Mouse (Mus musculus) myocyte (in vitro differentiated cells): ENCODE measurements around the gene Dglucy. TPM values are rescaled to one million over a fixed set of nuclear protein-coding genes. Genes with fewer than 3 reads are reported as not detected.

ENCODE experiments used
- H3K27me3 ChIP-seq: one replicate; pipeline ENCODE4 v1.6.1; 2011; ENCODE audit not compliant: control insufficient read depth, insufficient read depth, insufficient read length
- H3K36me3 ChIP-seq: one replicate; pipeline ENCODE4 v1.6.1; 2011; ENCODE audit not compliant: control insufficient read depth, insufficient read depth
- H3K4me2 ChIP-seq: one replicate; pipeline ENCODE4 v1.6.1; 2011; ENCODE audit warnings: low read depth, control low read depth
- H3K4me3 ChIP-seq: one replicate; pipeline ENCODE4 v1.5.1; 2011; ENCODE audit warnings: mild to moderate bottlenecking, control low read depth, moderate library complexity
- H3K79me2 ChIP-seq: one replicate; pipeline ENCODE4 v1.6.1; 2011; ENCODE audit not compliant: control insufficient read depth, insufficient read depth
- H3ac ChIP-seq: one replicate; pipeline ENCODE4 v1.6.1; 2011; ENCODE audit not compliant: control insufficient read depth, insufficient read length
- CEBPB ChIP-seq: IDR thresholded peaks from 2 replicates; pipeline ENCODE4 v1.6.1; 2011; ENCODE audit warnings: mild to moderate bottlenecking, moderate library complexity; ENCODE audit not compliant: poor library complexity, insufficient read depth, severe bottlenecking
- E2F4 ChIP-seq: IDR thresholded peaks from one replicate; pipeline ENCODE4 v1.6.1; 2011; ENCODE audit warnings: mild to moderate bottlenecking, control low read depth, moderate library complexity; ENCODE audit not compliant: insufficient read depth
- MAX ChIP-seq: IDR thresholded peaks from one replicate; pipeline ENCODE4 v1.6.1; 2011; ENCODE audit warnings: low read depth, mild to moderate bottlenecking, control low read depth
- MYOD1 ChIP-seq, 3 experiments: IDR thresholded peaks; one replicate each; pipeline ENCODE4 v1.6.1; 2011; ENCODE audit warnings: control low read depth in 2 of 3, low read depth in 2 of 3, mild to moderate bottlenecking in 2 of 3, moderate library complexity in 1 of 3; ENCODE audit not compliant: insufficient read length in 2 of 3, control insufficient read depth in 1 of 3
- MYOG ChIP-seq, 3 experiments: IDR thresholded peaks; one replicate each; pipeline ENCODE4 v1.6.1; 2011; ENCODE audit warnings: control low read depth in 2 of 3, low read depth in 2 of 3, mild to moderate bottlenecking in 2 of 3; ENCODE audit not compliant: insufficient read length in 2 of 3, control insufficient read depth in 1 of 3, insufficient read depth in 1 of 3
- POLR2A ChIP-seq: IDR thresholded peaks from one replicate; pipeline ENCODE4 v1.6.1; 2011; ENCODE audit warnings: low read depth, mild to moderate bottlenecking, control low read depth, moderate library complexity; ENCODE audit not compliant: insufficient read length
- POLR2AphosphoS2 ChIP-seq: IDR thresholded peaks from one replicate; pipeline ENCODE4 v1.6.1; 2011; ENCODE audit warnings: low read depth, control low read depth; ENCODE audit not compliant: insufficient read length
- REST ChIP-seq: IDR thresholded peaks from one replicate; pipeline ENCODE4 v1.6.1; 2011; ENCODE audit warnings: mild to moderate bottlenecking, control low read depth, moderate library complexity; ENCODE audit not compliant: insufficient read depth, insufficient read length
- SRF ChIP-seq: IDR thresholded peaks from one replicate; pipeline ENCODE4 v1.6.1; 2011; ENCODE audit warnings: low read depth; ENCODE audit not compliant: control insufficient read depth, insufficient read length
- TCF12 ChIP-seq: IDR thresholded peaks from one replicate; pipeline ENCODE4 v1.6.1; 2011; ENCODE audit warnings: mild to moderate bottlenecking, control low read depth; ENCODE audit not compliant: poor library complexity, insufficient read depth, severe bottlenecking
- TCF3 ChIP-seq: IDR thresholded peaks from one replicate; pipeline ENCODE4 v1.6.1; 2011; ENCODE audit warnings: low read depth, control low read depth; ENCODE audit not compliant: insufficient read length
- USF1 ChIP-seq: IDR thresholded peaks from one replicate; pipeline ENCODE4 v1.6.1; 2011; ENCODE audit warnings: low read depth, mild to moderate bottlenecking, control low read depth, moderate library complexity
- polyA plus RNA-seq: library from polyadenylated mRNA; unstranded; fragments of >200 nt; fragmentation: generic; extraction: Trizol; gene quantifications from one replicate; pipeline ENCODE4 v1.2.1, GENCODE M21; 2012; ENCODE audit warnings: missing spikeins

Gene Dglucy
- polyA plus RNA-seq, 1 experiment = 24.4 TPM

DNA sequence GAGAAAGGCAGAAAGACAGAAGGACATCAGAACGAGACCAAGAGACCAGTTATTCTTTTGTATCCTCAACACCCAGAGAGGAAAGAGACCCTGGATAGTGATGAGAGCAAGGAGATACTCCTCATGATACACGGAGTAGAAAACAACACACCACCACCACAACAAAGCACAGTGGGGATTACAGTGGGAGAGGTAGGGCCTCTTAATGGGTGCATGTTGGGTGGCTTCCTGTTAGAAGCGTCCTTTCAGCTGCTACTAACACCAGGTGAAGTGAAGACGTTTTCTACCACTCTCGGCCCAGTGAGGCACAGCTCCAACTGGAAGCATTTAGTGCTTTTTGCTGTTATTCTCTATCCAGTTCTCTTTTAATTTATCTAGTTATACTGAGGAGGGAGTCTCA, 128.0 kb downstream of the Dglucy start:
- TF ChIP-seq E2F4 (no peak), CEBPB (no peak), POLR2AphosphoS2 (no peak), TCF3 (no peak), TCF12 (no peak), SRF (no peak), MAX (no peak), REST (no peak), USF1 (no peak), MYOG (IDR thresholded peaks at IDR 0.05; ENCODE audit: control insufficient read depth in 1 of 3, insufficient read depth in 1 of 3, insufficient read length in 2 of 3, low read depth in 2 of 3) (no peak), POLR2A (no peak), MYOD1 (IDR thresholded peaks at IDR 0.05; ENCODE audit: control insufficient read depth in 1 of 3, insufficient read length in 2 of 3, low read depth in 2 of 3) (no peak)
- peaks cover 19% of the 10 kb centered on the region for H3K27me3 ChIP-seq
- no peak overlapping the region for H3K4me2 ChIP-seq
- H3ac ChIP-seq = no peak overlapping the region
- no peaks in the 10 kb centered on the region for H3K79me2 ChIP-seq
- no peaks in the 10 kb centered on the region for H3K36me3 ChIP-seq
- H3K4me3 ChIP-seq = no peak overlapping the region

DNA sequence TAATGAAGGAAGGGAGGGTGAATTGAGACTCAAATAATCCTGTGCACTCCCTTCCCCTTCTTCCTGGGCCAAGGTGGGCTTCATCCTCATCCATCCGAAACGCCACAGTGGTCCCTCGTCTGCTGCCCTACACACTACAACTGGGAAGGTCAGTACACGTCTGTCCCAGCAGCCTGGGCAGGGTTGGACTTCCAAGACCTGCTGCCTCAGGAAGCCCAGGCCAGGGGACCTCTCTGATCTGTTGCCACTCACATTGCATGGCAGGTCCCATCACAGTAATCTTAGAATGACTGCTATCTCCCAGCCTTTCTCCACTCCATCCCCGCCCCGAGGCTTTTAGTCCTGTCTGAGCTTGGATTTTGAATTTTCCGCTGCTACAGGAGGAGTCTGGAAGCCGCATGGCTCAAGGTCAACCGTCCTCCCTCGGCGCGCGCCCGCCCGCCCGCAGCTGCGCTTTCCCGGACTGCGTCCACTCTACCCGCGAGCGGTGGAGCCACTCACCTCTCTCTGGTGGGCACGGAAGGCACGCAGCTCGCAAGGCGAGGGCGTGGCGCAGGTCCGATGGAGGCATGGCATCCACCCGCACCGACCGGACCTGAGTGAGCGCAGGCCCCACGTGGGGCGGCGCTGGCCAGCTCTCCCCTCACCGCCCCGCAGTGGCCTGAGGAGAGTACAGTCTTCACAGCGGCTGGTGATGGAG, 128.9 kb downstream of the Dglucy start, which contains the start of gene Gpr68:
Gene Gpr68 (minus strand): TSS at position 601 of the 700 bp plus-strand sequence.
- Histone ChIP-seq H3K79me2 (no peaks in the 10 kb centered on the region), H3K27me3 (peaks cover 13% of the 10 kb centered on the region), H3K4me3 (no peak within 1 kb of the TSS), H3K4me2 (no peak within 1 kb of the TSS), H3K36me3 (no peaks in the 10 kb centered on the region), H3ac (no peak within 1 kb of the TSS)
- TF ChIP-seq TCF3 = no peak
- TF ChIP-seq MYOG (IDR thresholded peaks at IDR 0.05; ENCODE audit: control insufficient read depth in 1 of 3, insufficient read depth in 1 of 3, insufficient read length in 2 of 3, low read depth in 2 of 3) = no peak
- TF ChIP-seq POLR2AphosphoS2 = peak; percentile 55

DNA sequence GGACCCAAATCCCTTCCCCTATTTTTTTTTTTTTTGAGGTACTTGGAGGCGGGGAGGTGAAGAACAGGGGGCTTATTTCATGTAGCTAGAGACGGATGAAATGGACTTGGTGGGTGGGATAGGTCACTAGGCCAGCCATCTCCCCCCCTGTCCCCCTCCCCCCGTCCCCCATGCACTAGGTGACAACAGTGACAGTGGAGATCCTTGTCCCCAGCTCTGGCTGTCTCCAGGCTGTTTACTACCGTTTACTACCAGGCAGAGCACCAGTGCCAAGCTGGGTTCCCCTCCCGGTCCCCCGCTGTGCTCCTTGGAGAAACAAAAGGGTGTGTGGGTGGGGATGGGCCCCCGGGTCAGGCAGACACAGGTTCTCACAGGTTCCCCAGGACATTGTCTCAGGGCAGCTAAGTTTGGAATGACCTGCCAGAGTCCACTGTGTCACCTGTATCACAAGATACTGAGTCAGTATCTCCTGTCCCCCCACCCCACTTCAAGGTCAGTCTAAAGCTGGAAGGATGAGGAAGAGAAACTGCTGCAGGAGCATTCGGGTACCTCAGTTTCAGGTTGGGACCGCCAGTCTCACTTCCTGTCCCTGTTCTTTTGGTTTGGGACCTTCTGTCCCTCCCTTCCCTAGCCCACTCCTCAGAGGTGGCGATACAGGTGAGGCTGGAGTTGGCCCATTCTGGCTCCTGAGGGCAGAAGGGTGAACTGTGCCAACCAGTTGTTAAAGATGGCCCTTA, 129.6 kb downstream of the Dglucy start:
- no peak overlapping the region for H3K4me2 ChIP-seq
- H3K36me3 ChIP-seq = no peaks in the 10 kb centered on the region
- no peak overlapping the region for H3ac ChIP-seq
- peaks cover 13% of the 10 kb centered on the region for H3K27me3 ChIP-seq
- no peak overlapping the region for H3K4me3 ChIP-seq
- TF ChIP-seq TCF3 (no peak), REST (no peak), CEBPB (no peak), TCF12 (no peak), MYOD1 (IDR thresholded peaks at IDR 0.05; ENCODE audit: control insufficient read depth in 1 of 3, insufficient read length in 2 of 3, low read depth in 2 of 3) (no peak), E2F4 (no peak), USF1 (no peak), SRF (no peak), POLR2A (no peak), POLR2AphosphoS2 (no peak), MAX (no peak), MYOG (IDR thresholded peaks at IDR 0.05; ENCODE audit: control insufficient read depth in 1 of 3, insufficient read depth in 1 of 3, insufficient read length in 2 of 3, low read depth in 2 of 3) (no peak)
- H3K79me2 ChIP-seq = no peaks in the 10 kb centered on the region

DNA sequence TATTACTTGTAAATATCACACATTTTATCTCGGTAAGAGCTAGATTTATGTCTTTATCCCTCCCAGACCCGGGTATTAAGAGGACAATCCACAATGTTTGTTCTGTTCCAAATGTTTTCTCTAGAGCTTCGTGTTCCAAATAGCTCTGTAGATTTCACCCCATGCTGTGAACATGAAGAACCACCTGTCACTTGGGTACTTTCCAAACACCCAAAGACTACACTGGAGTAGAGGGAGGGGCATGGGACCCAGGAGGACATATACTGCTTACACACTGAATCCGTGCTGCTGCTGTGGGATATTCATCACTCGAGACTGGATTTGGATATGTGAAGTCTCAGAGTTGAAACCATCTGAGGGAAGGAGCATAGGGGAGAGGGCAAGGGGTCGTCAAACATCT, 130.9 kb downstream of the Dglucy start:
- H3K4me3 ChIP-seq = no peak overlapping the region
- no peak overlapping the region for H3ac ChIP-seq
- H3K4me2 ChIP-seq = no peak overlapping the region
- TF ChIP-seq SRF = no peak
- no peak for TF ChIP-seq POLR2A
- TF ChIP-seq POLR2AphosphoS2 = no peak
- no peak for TF ChIP-seq REST
- no peak for TF ChIP-seq MYOD1 (IDR thresholded peaks at IDR 0.05; ENCODE audit: control insufficient read depth in 1 of 3, insufficient read length in 2 of 3, low read depth in 2 of 3)
- no peak for TF ChIP-seq CEBPB
- TF ChIP-seq USF1 = no peak
- TF ChIP-seq TCF12 = no peak
- no peak for TF ChIP-seq E2F4
- TF ChIP-seq MAX = no peak
- TF ChIP-seq TCF3 = no peak
- TF ChIP-seq MYOG (IDR thresholded peaks at IDR 0.05; ENCODE audit: control insufficient read depth in 1 of 3, insufficient read depth in 1 of 3, insufficient read length in 2 of 3, low read depth in 2 of 3) = no peak
- H3K27me3 ChIP-seq = peaks cover 9% of the 10 kb centered on the region
- H3K79me2 ChIP-seq = no peaks in the 10 kb centered on the region
- peaks cover under 1% of the 10 kb centered on the region for H3K36me3 ChIP-seq
